Mouse (Mus musculus) liver, embryonic 15.5 days (tissue): ENCODE measurements around the gene Lhfp. TPM values are rescaled to one million over a fixed set of nuclear protein-coding genes. Genes with fewer than 3 reads are reported as not detected.

Experiments
- ATAC-seq: fragments of 200-750 bp; cut with Nextera tagmentation; 2 replicates; pipeline ENCODE4 v1.8.0; 2017; ENCODE audit warnings: moderate number of reproducible peaks, mild to moderate bottlenecking, moderate library complexity; ENCODE audit not compliant: insufficient read depth
- H3K27ac ChIP-seq: fragments of 300-500 bp; sonication (generic); replicated peaks from 2 replicates; pipeline ENCODE4 v1.5.1; 2015; ENCODE audit warnings: mild to moderate bottlenecking, inconsistent platforms
- H3K27me3 ChIP-seq: fragments of 300-500 bp; sonication (generic); 2 replicates; pipeline ENCODE4 v1.6.1; 2015; ENCODE audit warnings: mild to moderate bottlenecking, inconsistent platforms
- H3K36me3 ChIP-seq: fragments of 300-500 bp; sonication (generic); replicated peaks from 2 replicates; pipeline ENCODE4 v1.6.1; 2015; ENCODE audit warnings: moderate library complexity, mild to moderate bottlenecking, inconsistent platforms
- H3K4me1 ChIP-seq: fragments of 300-500 bp; sonication (generic); replicated peaks from 2 replicates; pipeline ENCODE4 v1.6.1; 2015; ENCODE audit warnings: inconsistent platforms
- H3K4me2 ChIP-seq: fragments of 300-500 bp; sonication (generic); 2 replicates; pipeline ENCODE4 v1.6.1; 2015; ENCODE audit warnings: moderate library complexity, mild to moderate bottlenecking, inconsistent platforms
- H3K4me3 ChIP-seq: fragments of 300-500 bp; sonication (generic); replicated peaks from 2 replicates; pipeline ENCODE4 v1.5.1; 2015; ENCODE audit warnings: mild to moderate bottlenecking, inconsistent platforms
- H3K9ac ChIP-seq: fragments of 300-500 bp; sonication (generic); 2 replicates; pipeline ENCODE4 v1.6.1; 2015; ENCODE audit warnings: moderate library complexity, mild to moderate bottlenecking, inconsistent platforms
- H3K9me3 ChIP-seq: fragments of 300-500 bp; sonication (generic); replicated peaks from 2 replicates; pipeline ENCODE4 v1.6.1; 2016; ENCODE audit warnings: inconsistent platforms
- WGBS: fragments of 180-500 bp; shearing (Covaris S2); methylation state at CpG from one replicate; pipeline ENCODE4 v1.1.7; 2015; ENCODE audit warnings: mixed read lengths; ENCODE audit not compliant: insufficient replicate concordance; 5-methylcytosine and 5-hydroxymethylcytosine counted together
- polyA plus RNA-seq: library from polyadenylated mRNA; unstranded; fragments of >200 nt; fragmentation: Nextera tagmentation; extraction: Ambion mirVana; gene quantifications from 2 replicates; pipeline ENCODE4 v1.2.1, GENCODE M21; 2015

Lhfp gene
- polyA plus RNA-seq, 1 experiment from 2014 or later: 4.3 TPM

DNA sequence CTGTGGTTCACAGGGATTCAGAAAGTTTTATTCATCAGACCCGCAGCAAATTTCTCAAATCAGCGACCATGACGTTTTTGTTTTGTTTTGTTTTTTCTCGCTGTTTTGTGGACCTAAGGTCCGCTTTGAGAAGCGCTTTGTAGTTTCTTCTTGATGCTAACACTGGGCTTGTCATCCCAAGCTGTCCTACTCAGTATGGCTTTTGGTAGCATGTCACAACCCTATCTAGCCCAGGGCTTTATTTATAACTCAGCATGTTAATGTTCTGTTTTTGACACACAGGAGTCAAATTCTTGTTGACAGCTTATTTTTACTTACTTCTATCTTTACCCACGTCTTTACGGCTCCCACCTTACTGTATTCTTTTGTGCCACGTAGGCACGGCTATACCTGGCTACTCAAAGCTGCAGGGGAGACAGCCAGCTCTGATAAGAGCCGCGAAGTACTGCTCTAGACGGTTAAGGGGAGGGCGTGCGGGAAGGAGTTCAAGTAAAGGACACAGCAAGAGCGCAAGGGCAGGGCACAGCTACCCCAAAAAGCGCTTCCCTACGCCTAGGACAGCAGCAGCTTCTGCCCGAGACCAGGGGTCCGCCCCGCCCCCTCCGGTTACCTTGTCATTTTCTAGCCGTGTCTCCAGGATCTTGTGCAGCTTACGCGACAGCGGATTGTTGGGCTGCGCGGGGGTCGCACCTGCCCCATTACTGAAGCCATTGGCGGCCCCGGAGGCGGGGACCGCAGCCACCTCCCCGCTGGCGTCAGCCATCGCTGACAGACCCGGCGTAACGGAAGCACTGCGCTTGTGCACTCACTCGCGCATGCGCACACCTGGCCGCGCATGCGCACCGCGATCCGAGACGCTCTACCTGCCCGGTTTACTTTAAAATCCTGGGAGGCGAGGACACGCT lies 24.6 kb upstream of the Lhfp start, which contains the start of gene Cog6:
Cog6 (minus strand) TSS at position 802 of the 905 bp plus-strand sequence.
- peaks cover 5% of the 10 kb centered on the region for H3K4me1 ChIP-seq
- 4% methylated on average over 53 of the region's 53 CpGs for WGBS
- peaks cover 13% of the 10 kb centered on the region for H3K36me3 ChIP-seq
- no peaks in the 10 kb centered on the region for H3K9me3 ChIP-seq
- H3K4me2 ChIP-seq: peak within 1 kb of the TSS; percentile 82
- H3K27ac ChIP-seq: peak within 1 kb of the TSS; percentile 80
- no peaks in the 10 kb centered on the region for H3K27me3 ChIP-seq
- H3K4me3 ChIP-seq: peak within 1 kb of the TSS; percentile 86
- H3K9ac ChIP-seq: peak within 1 kb of the TSS; percentile 75
- ATAC-seq: peak; percentile 91

DNA sequence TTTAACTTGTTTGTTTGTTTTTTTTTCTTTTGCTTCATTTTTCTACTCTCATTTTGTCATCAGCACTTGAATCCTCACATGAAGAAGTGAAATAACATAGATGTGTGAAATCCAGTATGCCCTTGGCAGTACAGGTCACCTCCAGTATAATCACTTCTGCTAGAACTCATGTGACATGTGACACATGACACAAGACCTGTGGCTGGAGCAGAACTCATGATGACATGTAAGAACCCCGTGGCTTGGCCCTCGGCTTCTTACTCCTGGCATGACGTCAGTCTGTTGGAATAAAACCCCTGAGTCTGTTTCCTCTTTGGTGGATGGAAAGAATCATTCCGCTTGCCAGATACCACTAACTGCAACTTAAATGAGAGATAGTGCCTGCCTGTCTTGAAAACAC lies 14.0 kb upstream of the Lhfp start:
- H3K9me3 ChIP-seq: no peaks in the 10 kb centered on the region
- ATAC-seq: no peak
- H3K4me2 ChIP-seq: no peak overlapping the region
- H3K36me3 ChIP-seq: no peaks in the 10 kb centered on the region
- no peak overlapping the region for H3K27ac ChIP-seq
- no peak overlapping the region for H3K9ac ChIP-seq
- H3K4me1 ChIP-seq: no peaks in the 10 kb centered on the region
- no peak overlapping the region for H3K4me3 ChIP-seq
- WGBS: 46% methylated on average over 4 of the region's 4 CpGs
- peaks cover 5% of the 10 kb centered on the region; the same call in 1 of the 2 replicates for H3K27me3 ChIP-seq

DNA sequence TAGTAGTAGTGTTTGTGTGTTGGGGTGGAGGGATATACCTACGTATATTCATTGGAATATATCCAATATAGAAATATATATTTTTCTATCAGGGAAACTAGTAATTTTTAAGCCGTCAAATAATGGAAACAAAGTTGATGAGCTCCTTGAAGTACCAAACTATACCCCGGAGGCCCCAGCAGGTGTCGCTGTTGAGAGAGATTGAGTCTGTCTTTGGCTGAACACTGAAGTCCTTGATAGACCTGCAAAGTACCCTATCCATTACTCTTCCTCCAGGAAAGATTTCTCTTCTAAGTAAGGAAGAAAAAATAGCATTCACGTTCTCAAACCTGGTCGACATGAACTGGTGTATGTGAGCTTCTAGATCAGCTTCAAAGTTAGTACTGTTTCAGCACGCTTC lies 12.3 kb upstream of the Lhfp start:
- H3K9me3 ChIP-seq: no peaks in the 10 kb centered on the region
- no peaks in the 10 kb centered on the region for H3K36me3 ChIP-seq
- H3K4me1 ChIP-seq: no peaks in the 10 kb centered on the region
- H3K4me3 ChIP-seq: no peak overlapping the region
- H3K27ac ChIP-seq: no peak overlapping the region
- H3K9ac ChIP-seq: no peak overlapping the region
- WGBS: 17% methylated on average over 7 of the region's 7 CpGs
- H3K4me2 ChIP-seq: no peak overlapping the region
- no peak for ATAC-seq
- peaks cover 5% of the 10 kb centered on the region; the same call in 1 of the 2 replicates for H3K27me3 ChIP-seq

DNA sequence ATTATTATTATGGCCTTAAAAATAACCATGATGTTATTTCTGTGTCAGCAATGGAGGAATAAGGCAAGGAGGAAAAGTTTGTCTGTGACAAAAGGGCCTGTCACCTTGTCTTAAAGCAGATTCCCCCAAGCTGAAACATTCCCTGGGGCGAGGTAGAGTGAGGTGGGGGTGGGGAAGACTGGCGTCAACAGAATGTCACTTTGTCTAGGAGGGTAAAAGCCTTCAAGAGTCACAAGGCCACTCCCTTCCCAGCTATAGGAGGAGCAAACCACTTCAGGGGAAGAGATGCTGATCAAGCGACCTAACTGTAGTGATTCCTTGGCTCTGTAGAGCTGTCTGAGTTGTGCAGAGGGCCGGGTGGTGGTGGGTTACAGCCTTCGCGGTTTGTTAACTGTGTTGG lies 9.7 kb upstream of the Lhfp start:
- H3K27me3 ChIP-seq: peaks cover 5% of the 10 kb centered on the region; the same call in 1 of the 2 replicates
- no peak for ATAC-seq
- H3K9me3 ChIP-seq: no peaks in the 10 kb centered on the region
- 32% methylated on average over 6 of the region's 6 CpGs for WGBS
- no peak overlapping the region for H3K4me2 ChIP-seq
- no peak overlapping the region for H3K9ac ChIP-seq
- no peaks in the 10 kb centered on the region for H3K4me1 ChIP-seq
- no peak overlapping the region for H3K27ac ChIP-seq
- H3K4me3 ChIP-seq: no peak overlapping the region
- H3K36me3 ChIP-seq: no peaks in the 10 kb centered on the region

DNA sequence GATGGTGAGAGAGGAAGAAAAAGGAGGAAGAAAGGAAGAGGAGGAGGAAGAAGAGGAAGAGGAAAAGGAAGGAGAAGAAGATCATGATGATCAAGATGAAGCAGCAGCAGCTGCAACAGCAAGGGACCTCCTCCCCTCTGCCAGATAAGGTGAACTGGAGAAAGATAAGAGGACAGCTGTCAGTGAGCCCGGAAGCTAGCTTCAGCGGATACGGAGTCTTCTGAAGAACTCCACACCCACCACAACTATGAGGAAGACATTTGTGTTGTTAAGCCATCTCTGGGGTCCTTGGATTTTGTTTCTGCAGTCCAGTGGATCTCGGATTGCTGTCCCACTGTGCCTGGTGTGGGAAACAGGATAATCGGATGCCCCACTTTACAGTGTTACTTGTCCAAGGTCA lies 8.9 kb upstream of the Lhfp start:
- Histone ChIP-seq H3K36me3 (no peaks in the 10 kb centered on the region), H3K27me3 (peaks cover 5% of the 10 kb centered on the region; the same call in 1 of the 2 replicates), H3K27ac (no peak overlapping the region), H3K9ac (no peak overlapping the region), H3K4me2 (no peak overlapping the region), H3K9me3 (no peaks in the 10 kb centered on the region), H3K4me3 (no peak overlapping the region), H3K4me1 (no peaks in the 10 kb centered on the region)
- ATAC-seq: no peak
- 7% methylated on average over 5 of the region's 5 CpGs for WGBS

DNA sequence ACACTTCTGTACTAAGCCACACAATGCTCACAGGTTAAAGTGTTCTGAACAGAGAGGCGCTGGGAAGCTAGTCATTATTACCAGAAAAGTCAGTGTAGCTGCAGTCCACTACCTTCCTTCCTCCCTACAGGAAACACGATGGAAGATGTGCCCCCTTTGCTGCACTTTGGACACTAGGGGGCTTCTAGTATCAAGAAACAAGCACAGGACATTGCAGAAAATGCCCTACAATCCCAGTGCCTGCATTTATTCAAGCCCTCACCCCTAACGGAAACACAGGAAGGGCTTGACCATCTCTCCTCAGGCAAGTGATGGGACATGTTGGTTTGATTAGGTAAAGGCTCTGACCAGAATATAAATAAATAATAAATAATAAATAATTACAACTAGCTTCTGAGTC lies 7.9 kb upstream of the Lhfp start:
- Histone ChIP-seq H3K27ac (no peak overlapping the region), H3K36me3 (no peaks in the 10 kb centered on the region), H3K4me1 (no peaks in the 10 kb centered on the region), H3K4me2 (no peak overlapping the region), H3K4me3 (no peak overlapping the region), H3K27me3 (peaks cover 10% of the 10 kb centered on the region), H3K9me3 (no peaks in the 10 kb centered on the region), H3K9ac (no peak overlapping the region)
- ATAC-seq: no peak
- 18% methylated on average over 3 of the region's 3 CpGs for WGBS

GRCm38 (mm10) chr3:53036076-53036475 lies 5.3 kb upstream of the Lhfp start:
- H3K4me3 ChIP-seq: no peak overlapping the region
- peaks cover 35% of the 10 kb centered on the region for H3K27me3 ChIP-seq
- H3K36me3 ChIP-seq: no peaks in the 10 kb centered on the region
- no peak for ATAC-seq
- WGBS: 60% methylated on average over 5 of the region's 5 CpGs
- H3K9ac ChIP-seq: no peak overlapping the region
- no peak overlapping the region for H3K27ac ChIP-seq
- H3K4me2 ChIP-seq: no peak overlapping the region
- H3K4me1 ChIP-seq: no peaks in the 10 kb centered on the region
- H3K9me3 ChIP-seq: no peaks in the 10 kb centered on the region

DNA sequence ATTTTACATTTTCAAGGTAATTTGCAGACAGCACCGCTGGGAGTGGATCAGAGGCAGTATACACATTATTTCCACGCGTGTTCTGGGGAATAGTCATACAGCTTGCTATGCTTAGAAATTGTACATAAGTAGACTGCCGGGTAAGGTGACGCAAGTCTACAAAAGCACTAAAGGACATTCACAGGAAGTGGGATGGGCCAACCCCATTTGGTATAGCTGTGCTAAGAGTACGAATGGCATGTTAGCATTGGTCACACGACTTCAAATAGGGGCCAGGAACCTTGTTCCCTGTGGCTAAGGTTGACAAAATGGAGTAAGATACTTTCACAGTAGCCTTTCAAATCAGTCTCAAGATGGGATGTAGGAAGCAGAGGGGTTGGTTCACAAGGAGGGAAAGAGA lies 4.4 kb upstream of the Lhfp start:
- 59% methylated on average over 7 of the region's 7 CpGs for WGBS
- H3K4me2 ChIP-seq: no peak overlapping the region
- H3K4me3 ChIP-seq: no peak overlapping the region
- H3K9me3 ChIP-seq: no peaks in the 10 kb centered on the region
- H3K9ac ChIP-seq: no peak overlapping the region
- no peak for ATAC-seq
- H3K27ac ChIP-seq: no peak overlapping the region
- H3K4me1 ChIP-seq: peaks cover 3% of the 10 kb centered on the region; the same call in 1 of the 2 replicates
- H3K36me3 ChIP-seq: no peaks in the 10 kb centered on the region
- peaks cover 41% of the 10 kb centered on the region for H3K27me3 ChIP-seq

GRCm38 (mm10) chr3:53038913-53039312 lies 2.4 kb upstream of the Lhfp start:
- H3K27me3 ChIP-seq: peaks cover 58% of the 10 kb centered on the region
- no peak for ATAC-seq
- WGBS: 48% methylated on average over 5 of the region's 5 CpGs

DNA sequence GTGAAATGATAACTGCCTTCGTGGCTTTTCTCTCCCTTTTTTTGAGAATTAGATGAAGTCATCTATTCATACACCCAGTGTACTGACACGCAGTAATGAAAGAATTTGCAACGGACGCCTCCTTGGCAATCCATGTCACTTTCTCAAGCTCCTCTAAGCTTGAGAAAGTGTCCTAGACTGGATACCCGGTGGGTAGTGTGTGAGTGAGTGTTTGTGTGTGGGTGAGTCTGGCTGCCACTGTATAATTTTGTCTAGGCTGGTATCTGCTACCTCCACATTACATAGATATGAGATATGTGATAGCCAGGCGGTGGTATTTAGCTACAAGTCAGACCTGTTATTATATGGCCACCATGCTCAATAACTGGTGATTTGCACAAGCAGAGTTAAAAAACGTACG lies 1.6 kb upstream of the Lhfp start:
- Histone ChIP-seq H3K4me1 (peaks cover 4% of the 10 kb centered on the region; the same call in 1 of the 2 replicates), H3K36me3 (no peaks in the 10 kb centered on the region), H3K27me3 (peaks cover 63% of the 10 kb centered on the region), H3K9ac (no peak overlapping the region), H3K9me3 (no peaks in the 10 kb centered on the region), H3K4me3 (no peak overlapping the region), H3K27ac (no peak overlapping the region), H3K4me2 (no peak overlapping the region)
- 51% methylated on average over 8 of the region's 8 CpGs for WGBS
- ATAC-seq: no peak

More at GRCm38 (mm10) chr3:53038913-53039312, 2.4 kb upstream of the Lhfp start:
- H3K4me1 ChIP-seq: peaks cover 4% of the 10 kb centered on the region; the same call in 1 of the 2 replicates
- H3K4me2 ChIP-seq: no peak overlapping the region
- no peak overlapping the region for H3K4me3 ChIP-seq
- H3K9ac ChIP-seq: no peak overlapping the region
- no peak overlapping the region for H3K27ac ChIP-seq
- H3K36me3 ChIP-seq: no peaks in the 10 kb centered on the region
- H3K9me3 ChIP-seq: no peaks in the 10 kb centered on the region

GRCm38 (mm10) chr3:53040593-53041410 lies 526 bp upstream of the Lhfp start:
- peaks cover 63% of the 10 kb centered on the region for H3K27me3 ChIP-seq
- peaks cover 4% of the 10 kb centered on the region; the same call in 1 of the 2 replicates for H3K4me1 ChIP-seq
- no peaks in the 10 kb centered on the region for H3K9me3 ChIP-seq
- H3K36me3 ChIP-seq: no peaks in the 10 kb centered on the region
- no peak for ATAC-seq
- H3K9ac ChIP-seq: no peak overlapping the region
- WGBS: 7% methylated on average over 17 of the region's 17 CpGs
- H3K4me3 ChIP-seq: peak overlapping the region; percentile 53
- no peak overlapping the region for H3K27ac ChIP-seq
- H3K4me2 ChIP-seq: peak overlapping the region; percentile 68
